Mouse (Mus musculus): Measurements from ENCODE around the gene Oscp1. TPM values are rescaled to one million over a fixed set of nuclear protein-coding genes. Genes with fewer than 3 reads are reported as not detected.

The Oscp1 gene
- polyA plus RNA-seq, 1 experiment, result not detected

GRCm38 (mm10) chr4:126134639-126135038 is 76.3 kb downstream of the Oscp1 start:
- Histone ChIP-seq H3K27me3 (replicated peaks) (no peaks in the 10 kb centered on the region), H3K4me3 (replicated peaks) (no peak overlapping the region), H3K9me3 (no peaks in the 10 kb centered on the region), H3K4me1 (peaks cover 73% of the 10 kb centered on the region), H3K36me3 (replicated peaks; ENCODE audit: low read length) (peaks cover 99% of the 10 kb centered on the region)
- no peak for TF ChIP-seq GATA1 (IDR thresholded peaks at IDR 0.05; ENCODE audit: borderline replicate concordance, low read length)
- TF ChIP-seq FLI1 (IDR thresholded peaks at IDR 0.05; ENCODE audit: low read length), result no peak

- no peak overlapping the region for H3K4me3 ChIP-seq (replicated peaks)
- peaks cover 55% of the 10 kb centered on the region for H3K4me1 ChIP-seq
- no peaks in the 10 kb centered on the region for H3K27me3 ChIP-seq (replicated peaks)
- TF ChIP-seq FLI1 (IDR thresholded peaks at IDR 0.05; ENCODE audit: low read length) (no peak), GATA1 (IDR thresholded peaks at IDR 0.05; ENCODE audit: borderline replicate concordance, low read length) (no peak)
- no peaks in the 10 kb centered on the region for H3K9me3 ChIP-seq
- peaks cover 99% of the 10 kb centered on the region for H3K36me3 ChIP-seq (replicated peaks; ENCODE audit: low read length)
Observed at GRCm38 (mm10) chr4:126137773-126138172, 79.4 kb downstream of the Oscp1 start.

GRCm38 (mm10) chr4:126141021-126141420 is 82.7 kb downstream of the Oscp1 start:
- TF ChIP-seq FLI1 (IDR thresholded peaks at IDR 0.05; ENCODE audit: low read length) (no peak), GATA1 (IDR thresholded peaks at IDR 0.05; ENCODE audit: borderline replicate concordance, low read length) (no peak)
- Histone ChIP-seq H3K9me3 (peaks cover 11% of the 10 kb centered on the region), H3K36me3 (replicated peaks; ENCODE audit: low read length) (peaks cover 79% of the 10 kb centered on the region), H3K27me3 (replicated peaks) (no peaks in the 10 kb centered on the region), H3K4me3 (replicated peaks) (no peak overlapping the region), H3K4me1 (peaks cover 33% of the 10 kb centered on the region)

Other genes with a start within 250 kb of the Oscp1 start
- 11.1 and 42.3 TPM in 2 replicates for gene Csf3r, start 34.0 kb upstream of the Oscp1 start, polyA plus RNA-seq (2012; ENCODE audit: insufficient read depth, low replicate concordance)
- gene Mrps15, start 11.6 kb upstream of the Oscp1 start, polyA plus RNA-seq (2012; ENCODE audit: insufficient read depth, low replicate concordance), result 107 and 153 TPM in 2 replicates
- 9.2 and 19.0 TPM in 2 replicates for gene Lsm10, start 38.1 kb downstream of the Oscp1 start, polyA plus RNA-seq (2012; ENCODE audit: insufficient read depth, low replicate concordance)
- gene Stk40, start 45.4 kb downstream of the Oscp1 start, polyA plus RNA-seq (2012; ENCODE audit: insufficient read depth, low replicate concordance), result 99.5 and 105 TPM in 2 replicates
- gene Eva1b, start 89.2 kb downstream of the Oscp1 start, polyA plus RNA-seq (2012; ENCODE audit: insufficient read depth, low replicate concordance), result 18.4 and 56.4 TPM in 2 replicates
- 0.16 and 1.2 TPM in 2 replicates for gene Sh3d21, start 104.9 kb downstream of the Oscp1 start, polyA plus RNA-seq (2012; ENCODE audit: insufficient read depth, low replicate concordance)
- 40.8 and 101 TPM in 2 replicates for gene Thrap3, start 144.2 kb downstream of the Oscp1 start, polyA plus RNA-seq (2012; ENCODE audit: insufficient read depth, low replicate concordance)
- 90.9 and 105 TPM in 2 replicates for gene Map7d1, start 197.8 kb downstream of the Oscp1 start, polyA plus RNA-seq (2012; ENCODE audit: insufficient read depth, low replicate concordance)
- gene Trappc3, start 203.8 kb downstream of the Oscp1 start, polyA plus RNA-seq (2012; ENCODE audit: insufficient read depth, low replicate concordance), result 4.8 and 29.6 TPM in 2 replicates
- gene Col8a2, start 228.2 kb downstream of the Oscp1 start, polyA plus RNA-seq (2012; ENCODE audit: insufficient read depth, low replicate concordance), result not detected in 2 replicates